Mouse (Mus musculus): ENCODE data around the gene Serinc3.
"Not testable (repeated sequence)": the region's sequence is repeated elsewhere in the genome, so short reads cannot be mapped to it uniquely, and the experiment has no call there.

Serinc3 gene

DNA sequence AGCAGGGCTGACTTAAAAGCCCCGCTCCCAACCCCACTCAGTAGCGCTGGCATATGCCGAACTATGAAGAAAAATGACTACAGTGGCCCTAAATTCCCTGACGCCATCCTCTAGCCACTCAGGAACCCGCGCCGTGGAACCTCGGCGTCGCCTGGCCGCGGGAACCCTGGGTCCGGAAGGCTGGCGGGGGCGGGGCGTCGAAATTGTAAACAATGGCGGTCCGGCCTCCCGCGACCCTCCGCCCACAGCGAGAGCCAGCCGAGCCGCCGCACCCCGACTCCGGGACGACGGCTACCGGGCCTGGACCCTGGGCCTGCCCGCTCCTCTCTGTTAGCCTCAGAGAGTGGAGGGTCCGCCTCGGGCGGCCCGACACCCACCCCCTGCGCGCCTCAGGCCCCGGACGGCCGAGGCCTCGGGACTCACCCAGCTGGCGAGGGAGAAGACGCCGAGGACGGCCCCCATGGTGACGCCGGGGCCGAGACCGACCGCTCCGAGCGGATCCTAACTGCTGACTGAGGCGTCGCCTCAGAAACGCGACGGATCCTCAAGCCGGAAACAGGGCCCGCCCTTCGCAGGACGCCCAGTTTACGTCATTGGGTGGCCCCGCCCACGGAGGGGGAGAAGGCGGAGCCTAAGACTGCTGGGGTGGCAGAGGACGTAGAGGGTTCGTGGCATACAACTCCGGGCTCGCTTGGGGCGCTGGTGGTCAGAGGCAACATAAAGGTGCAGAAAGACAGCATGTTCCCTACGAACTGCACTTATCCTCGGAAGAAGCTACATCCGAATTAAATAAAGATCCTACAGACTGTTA lies at the start of gene Serinc3:
Gene Serinc3, minus strand, starts transcription at position 557 of the 811 bp plus-strand sequence.
- peak; percentile 95 to 98 for DNase-seq (ENCODE audit: low spot score in 2 of 2)

DNA sequence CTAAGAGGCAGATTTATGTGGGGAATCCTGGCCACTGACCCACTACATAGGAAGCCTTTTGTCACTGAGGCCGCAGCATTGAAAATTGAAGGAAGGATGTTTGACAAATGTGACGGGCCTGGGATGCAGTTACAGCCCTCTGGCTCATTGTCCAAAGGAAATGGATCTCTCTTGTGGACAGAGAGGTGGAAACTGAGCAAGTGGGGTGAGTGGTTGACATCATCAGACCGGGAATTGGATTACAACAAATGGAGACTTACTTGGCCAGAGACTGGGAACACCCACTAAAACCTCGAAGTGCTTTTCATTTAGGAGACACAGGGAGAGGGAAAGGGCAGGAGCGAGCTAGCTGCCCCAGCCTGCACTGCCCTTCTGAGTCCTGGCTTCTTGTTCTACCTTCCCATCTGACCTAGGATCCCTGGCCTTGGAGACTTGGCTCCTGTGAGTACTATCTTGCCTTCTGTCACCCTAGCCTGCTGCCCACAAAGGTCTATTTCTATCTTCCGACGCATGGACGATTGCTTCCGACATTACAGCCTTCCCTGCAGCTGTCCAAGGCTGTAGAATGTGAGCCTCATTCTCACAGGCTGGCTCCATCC lies 48.9 kb upstream of the Serinc3 start:
- DNase-seq (ENCODE audit: low spot score in 2 of 2), result no peak

DNA sequence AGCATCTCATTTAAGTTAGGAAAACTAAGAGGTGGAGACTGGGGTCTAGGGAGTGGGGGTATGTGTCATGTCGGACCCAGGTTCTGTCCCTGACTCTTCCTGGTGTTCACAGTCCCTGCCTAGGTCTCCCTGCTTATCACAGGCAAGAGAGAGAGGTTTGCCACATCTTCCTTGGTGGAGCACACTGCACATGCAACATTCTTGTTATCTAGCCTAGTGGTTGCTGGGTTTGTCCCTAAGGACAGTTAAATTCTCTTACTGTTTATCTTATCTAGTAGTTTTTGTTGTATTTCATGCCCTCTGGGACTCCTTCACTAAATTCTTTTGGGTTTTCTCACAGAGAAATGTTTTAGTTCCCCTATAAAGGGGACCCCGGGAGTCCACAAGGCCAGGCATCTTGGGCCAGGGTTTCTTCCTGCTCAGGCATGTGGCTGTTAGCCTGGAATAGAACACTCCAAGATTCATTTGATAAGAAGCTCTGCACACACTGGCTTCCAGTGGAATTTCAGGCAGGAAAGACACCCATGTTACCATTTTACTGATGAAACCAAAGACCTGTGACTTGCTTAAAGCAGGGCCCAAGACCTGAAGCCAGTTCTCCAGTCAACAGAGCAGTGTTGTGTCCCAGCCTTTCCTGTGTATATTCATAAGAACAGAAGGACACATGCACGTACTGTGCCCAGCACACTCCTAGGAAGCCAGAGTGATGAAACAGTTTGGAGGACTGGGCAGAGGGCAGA lies 48.1 kb upstream of the Serinc3 start:
- DNase-seq (ENCODE audit: low spot score in 2 of 2), result no peak

DNA sequence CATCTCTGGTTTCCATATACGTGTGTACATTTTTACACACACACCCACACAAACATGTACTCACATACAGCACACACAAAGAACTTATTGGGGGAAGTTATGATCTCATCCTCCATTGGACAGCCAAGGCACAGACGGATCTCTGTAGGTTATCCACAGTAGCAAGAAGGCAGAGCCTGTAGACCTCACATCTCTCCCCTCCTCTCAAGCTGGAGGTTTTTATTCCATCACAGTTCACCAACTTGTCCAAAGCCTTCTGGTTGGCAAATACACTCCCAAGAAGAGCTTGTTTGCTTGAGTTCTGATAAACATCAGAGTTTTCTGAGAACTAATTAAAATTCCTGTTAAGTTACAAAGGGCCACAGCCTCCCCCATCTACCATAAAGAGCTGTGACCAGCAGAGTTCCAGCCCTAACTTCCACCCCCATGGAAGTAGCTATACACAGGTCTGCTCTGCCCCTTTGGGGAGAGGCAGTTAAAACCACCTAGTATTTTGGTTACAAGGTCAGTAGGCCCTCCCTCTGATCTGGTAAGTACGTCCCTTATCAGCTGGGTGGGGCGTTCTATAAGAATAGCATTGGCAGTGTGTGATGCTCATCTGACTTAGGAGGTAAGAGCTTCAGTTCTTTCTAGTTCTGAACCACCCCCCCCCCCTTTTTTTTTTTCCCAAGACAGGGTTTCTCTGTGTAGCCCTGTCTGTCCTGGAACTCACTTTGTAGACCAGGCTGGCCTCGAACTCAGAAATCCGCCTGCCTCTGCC lies 47.1 kb upstream of the Serinc3 start:
- DNase-seq (ENCODE audit: low spot score in 2 of 2), result no peak

DNA sequence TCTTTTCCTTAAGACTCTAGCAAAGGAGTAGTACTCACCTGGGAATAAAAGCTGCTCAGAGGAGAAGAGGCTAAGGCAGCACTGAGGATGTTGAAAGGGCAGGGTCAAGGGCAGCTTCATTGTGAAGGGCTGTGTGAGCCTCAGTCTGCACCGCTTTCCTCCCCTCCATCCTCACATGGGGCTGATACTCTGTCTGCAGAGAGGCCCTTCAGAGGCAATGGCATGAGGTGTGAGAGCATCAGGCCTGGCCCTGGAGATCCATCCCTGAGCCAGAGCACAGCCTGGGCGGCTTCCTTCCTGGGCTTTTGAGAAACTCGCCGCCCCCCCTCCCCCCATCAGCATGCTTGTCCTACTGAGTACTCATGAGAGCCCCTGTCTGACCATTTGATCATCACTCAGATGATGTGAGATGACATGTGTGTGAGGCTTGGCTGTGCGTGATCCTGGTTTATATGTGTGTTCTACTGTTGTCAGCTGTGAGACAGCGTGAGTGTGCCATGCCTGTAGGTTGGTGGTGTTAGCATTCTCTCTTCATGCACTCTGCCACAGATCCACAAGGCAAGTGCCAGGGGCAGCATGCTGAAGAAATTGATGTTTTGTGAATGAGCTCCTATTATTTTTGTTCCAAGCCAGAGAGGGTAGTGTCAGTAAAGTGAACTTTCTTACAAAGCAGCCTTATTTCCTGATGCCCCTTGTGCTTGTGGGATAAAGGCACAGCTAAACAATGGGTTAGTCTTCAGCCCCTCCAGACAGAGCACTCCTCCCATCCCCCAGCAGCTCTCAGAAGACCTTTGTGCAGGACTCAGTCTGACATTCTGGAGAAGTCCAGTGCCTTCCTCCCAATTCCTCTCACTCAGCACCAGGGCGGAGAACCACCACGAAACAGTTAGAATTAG lies 45.7 kb upstream of the Serinc3 start:
- DNase-seq (ENCODE audit: low spot score in 2 of 2), result no peak

DNA sequence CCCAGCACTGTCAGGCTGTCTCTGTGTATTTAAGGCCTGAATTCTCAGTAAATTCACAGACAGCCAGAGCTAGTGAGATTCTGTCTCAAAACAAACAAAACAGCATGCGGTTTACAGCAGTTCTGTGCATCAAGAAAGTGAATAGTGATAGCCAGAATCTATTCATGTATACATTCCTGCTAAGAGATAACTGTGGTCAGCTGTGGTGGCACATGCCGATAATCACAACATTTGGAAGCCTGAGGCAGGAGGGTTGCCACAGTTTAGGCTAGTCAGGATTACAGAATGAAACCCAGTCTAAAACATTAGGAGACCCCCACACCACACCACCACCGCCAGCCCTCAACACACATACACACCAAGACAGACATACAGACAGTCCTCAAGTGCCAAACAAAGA lies 44.8 kb upstream of the Serinc3 start:
- no peak for DNase-seq (ENCODE audit: low spot score in 2 of 2)

DNA sequence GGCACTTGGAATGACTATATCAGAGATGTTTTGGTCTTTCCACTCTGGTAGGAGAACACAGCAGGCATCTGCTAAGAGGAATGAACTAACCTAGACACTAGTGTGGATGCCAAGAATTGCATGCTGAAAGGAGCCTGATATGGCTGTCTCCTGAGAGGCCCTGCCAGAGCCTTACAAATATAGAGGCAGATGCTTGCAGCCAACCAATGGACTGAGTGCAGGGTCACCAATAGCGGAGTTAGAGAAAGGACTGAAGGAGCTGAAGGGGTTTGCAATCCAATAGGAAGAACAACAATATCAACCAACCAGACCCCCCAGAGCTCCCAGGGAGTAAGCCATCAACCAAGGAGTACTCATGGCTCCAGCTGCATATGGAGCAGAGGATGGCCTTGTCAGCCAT lies 43.4 kb upstream of the Serinc3 start:
- DNase-seq (ENCODE audit: low spot score in 2 of 2), result not testable (repeated sequence)

DNA sequence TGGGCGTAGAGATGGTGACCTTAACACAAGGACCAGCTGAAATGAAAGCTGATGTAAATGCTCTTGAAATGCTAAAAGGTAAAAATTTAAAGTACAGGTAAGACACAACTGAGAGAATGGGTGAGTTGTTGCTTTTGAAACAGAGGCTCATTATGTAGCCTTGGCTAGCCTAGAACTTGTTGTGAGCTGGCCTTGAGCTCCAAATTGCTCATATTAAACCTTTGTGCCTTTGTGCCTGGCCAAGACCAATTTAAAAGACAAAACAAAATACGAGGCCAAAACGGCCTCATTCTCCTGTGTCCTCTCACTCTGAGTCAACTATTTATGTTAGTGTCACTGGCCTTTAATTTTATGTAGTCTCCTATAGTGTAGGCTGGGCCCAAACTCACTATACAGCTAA lies 42.0 kb upstream of the Serinc3 start:
- no peak for DNase-seq (ENCODE audit: low spot score in 2 of 2)

DNA sequence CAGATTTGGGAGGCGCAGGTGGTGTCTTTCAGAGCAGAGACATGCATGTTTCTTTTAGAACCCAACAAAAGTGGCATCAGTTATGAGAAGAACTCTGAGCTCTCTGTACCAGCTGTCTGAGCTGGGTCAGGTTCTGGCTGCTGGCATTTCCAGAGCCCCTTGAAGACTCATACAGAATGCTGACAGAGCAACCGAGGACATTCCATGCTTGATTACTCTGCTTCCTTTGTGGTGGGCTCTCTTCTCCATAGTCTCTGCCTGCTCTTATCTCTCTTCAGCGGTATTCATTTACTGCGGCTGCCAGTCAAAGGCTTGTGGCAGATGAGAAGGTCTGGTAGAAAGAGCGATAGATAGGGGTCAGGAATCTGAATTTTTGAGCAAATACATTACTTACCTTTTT lies 41.3 kb upstream of the Serinc3 start:
- no peak for DNase-seq (ENCODE audit: low spot score in 2 of 2)

DNA sequence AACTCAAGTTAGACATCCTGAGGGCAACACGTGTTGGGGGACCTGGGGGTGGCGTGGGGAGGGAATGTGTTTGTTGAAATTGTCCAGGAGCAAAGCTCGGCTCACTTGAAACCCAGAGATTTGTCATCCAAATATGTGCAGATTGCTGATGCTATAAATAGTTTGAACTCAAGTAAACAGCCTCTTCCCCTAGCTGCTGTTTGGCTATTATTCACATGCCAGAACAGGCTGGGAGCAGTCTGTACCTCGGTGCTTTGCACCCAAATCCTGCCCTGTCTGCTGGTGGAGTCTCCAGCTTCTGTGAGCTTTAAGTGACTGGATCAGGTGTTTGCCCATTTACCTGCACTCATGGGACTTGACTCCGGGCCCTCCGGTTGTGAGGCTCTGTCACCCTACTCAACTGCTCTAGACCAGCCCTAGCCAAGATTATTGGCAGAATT lies 40.9 kb upstream of the Serinc3 start:
- DNase-seq (ENCODE audit: low spot score in 2 of 2), result peak in 1 of 2 experiments; percentile 34

DNA sequence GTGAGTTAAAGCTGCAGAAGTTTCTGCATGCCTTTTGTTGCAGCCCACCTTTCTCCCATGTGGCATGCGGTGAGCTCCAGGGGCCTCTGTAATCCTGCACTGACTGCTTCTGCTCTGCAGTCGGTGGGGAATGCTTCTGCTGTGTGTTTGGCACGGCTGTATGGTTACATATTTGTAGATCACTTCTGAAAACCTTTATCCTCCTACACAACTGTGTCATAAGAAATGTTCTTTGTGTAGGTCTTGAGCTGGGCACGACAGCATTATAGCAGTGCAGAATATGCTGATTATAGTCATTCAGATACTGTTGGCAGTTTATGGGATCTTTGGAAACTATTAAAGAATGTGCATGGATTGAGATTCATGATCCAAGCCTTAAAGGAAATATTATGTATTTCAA lies 40.4 kb upstream of the Serinc3 start:
- no peak for DNase-seq (ENCODE audit: low spot score in 2 of 2)

DNA sequence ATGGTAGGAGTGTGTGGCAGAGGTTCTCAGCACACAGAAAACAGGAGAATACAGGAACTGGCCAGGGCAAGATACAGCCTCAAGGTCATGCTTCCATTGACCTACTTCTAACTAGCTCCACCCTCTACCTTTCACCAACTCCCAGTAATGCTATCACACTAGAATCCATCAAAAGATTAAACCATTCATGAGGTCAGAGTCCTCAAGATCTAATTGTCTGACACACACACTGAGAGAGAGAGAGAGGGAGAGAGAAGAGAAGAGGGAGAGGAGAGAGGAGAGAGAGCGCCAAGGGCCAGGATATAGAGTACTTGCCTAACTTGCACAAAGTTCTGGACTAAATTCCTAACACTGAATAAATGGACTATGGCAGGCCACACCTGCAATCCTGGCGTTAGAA lies 37.4 kb upstream of the Serinc3 start:
- DNase-seq (ENCODE audit: low spot score in 2 of 2), result no peak

DNA sequence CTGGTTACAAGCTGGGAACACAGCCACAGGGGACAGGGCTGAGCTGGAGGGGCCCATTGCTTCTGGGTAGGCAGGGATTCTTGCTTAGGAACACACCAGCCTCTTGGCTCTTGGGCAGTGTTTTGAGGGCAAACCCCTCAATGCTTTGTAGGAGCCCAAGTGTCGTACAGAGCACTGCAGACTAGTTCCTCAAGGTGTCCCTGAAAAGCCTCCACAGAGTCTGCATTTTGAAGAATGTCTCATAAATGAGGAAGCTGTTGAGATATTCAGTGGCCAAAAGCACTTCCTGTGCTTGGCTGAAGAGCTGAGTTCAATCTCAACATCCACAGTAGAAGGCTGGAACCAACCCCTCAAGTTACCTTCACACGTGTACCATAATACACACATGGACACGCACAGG lies 31.8 kb upstream of the Serinc3 start:
- no peak for DNase-seq (ENCODE audit: low spot score in 2 of 2)

DNA sequence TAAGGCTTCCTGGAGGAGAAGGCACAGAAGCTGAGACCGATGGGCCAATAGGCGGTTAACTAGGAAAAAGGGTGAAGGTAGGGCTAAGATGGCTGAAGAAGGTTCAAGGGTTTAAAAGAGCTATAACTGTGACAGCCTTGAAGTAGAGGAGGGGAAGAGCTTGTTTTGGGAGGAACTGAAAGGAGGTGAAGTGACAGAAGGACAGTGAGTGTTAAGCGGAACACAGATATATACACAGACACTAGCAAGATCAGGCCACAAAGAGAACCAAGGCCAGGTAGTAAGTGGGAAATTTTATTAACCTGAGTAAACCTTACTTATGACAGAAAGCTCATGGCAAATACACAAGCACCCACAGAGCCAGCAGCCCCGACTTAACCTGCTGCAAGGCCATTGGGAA lies 31.4 kb upstream of the Serinc3 start:
- DNase-seq (ENCODE audit: low spot score in 2 of 2), result no peak

DNA sequence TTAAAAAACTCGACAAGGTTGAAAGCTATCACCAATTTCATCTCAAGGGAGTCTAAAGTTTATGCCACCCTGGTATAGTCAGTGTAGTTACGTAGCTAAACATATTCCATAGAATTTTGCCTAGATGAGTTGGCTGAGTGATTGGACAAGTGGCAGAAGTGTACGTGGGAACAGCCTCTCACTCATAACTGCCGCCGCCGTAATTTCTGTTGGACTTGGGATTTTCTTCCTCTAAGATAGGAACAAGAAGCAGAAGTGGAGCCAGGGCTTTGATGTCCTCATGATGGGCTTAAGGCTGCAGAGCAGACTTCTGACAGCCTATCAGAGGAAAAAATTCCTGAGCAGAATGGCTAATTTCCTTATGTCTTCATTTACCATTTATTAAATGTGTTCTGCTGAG lies 30.7 kb upstream of the Serinc3 start:
- no peak for DNase-seq (ENCODE audit: low spot score in 2 of 2)

DNA sequence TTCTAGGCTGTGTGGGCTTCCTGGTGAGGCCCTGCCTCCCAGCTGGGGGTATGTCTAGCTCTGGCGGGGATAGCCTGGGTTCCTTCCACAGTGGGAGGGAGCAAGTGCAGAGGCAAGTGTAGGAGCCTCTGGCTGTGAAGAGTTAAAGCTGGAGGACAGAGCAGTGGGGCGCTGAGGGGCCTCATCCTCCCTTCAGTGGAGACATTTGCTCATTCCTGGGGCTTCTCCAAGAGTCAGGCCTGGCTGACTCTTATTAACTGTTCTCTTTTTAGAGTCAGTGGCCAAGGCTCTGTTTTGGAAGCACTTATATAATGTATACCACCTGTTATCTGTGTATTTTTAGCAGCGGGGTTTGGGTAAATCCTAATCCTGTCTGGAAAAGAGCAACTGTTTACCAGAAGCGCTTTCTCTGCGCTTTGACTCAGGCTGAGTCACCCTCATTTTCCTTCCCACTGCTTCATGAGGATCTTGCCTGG lies 30.3 kb upstream of the Serinc3 start:
- no peak for DNase-seq (ENCODE audit: low spot score in 2 of 2)

DNA sequence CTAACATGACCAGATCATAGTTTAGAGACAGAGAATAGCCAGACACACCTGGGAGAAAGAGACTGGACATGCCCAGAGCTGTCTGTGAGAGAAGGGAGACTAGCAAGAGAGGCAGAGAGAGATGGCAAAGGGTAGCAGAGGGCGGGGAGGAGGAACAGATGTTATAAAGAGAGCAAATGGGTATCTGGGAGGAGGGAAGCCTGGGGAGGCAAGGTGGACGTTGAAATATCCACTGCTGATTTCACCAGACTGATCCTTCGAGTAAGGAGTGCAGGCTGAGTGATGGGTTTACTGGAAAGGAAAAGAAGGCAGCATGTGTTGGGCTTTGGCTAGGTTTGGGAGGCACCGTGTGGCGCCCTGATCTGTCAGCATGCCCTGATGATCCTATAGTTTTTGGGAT lies 29.5 kb upstream of the Serinc3 start:
- no peak for DNase-seq (ENCODE audit: low spot score in 2 of 2)

DNA sequence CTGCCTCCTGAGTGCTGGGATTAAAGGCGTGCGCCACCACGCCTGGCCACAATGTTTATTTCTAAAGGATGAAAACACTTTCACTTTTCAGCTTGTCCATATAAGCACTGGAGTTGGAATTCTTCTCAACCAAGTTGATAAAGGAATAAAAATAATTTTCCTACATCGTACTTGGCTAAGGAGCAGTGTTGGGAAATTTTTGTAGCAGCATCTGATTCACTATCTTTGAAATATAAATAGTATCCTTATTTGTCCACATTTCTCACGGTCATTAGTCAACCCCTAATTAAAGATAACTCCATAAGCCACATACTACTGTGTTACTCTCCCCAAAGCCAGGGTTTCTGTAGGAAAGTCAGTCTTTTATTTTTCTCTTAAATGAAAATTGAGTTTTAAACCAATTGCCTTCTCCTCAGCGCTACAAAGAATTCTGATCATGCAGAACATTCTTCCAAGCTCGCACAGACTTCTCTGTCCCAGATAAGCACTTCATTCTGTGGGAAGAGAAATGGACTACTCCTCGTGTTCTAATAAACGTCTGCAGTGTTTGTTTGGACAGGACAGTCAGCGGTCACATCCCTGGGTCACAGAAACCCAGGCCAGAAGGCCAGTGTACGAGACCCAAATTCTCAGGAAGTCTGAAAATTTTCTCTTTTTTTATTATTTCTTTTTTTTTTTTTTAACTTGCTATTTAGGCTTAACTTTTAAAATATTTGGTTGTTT lies 26.1 kb upstream of the Serinc3 start:
- no peak for DNase-seq (ENCODE audit: low spot score in 2 of 2)

DNA sequence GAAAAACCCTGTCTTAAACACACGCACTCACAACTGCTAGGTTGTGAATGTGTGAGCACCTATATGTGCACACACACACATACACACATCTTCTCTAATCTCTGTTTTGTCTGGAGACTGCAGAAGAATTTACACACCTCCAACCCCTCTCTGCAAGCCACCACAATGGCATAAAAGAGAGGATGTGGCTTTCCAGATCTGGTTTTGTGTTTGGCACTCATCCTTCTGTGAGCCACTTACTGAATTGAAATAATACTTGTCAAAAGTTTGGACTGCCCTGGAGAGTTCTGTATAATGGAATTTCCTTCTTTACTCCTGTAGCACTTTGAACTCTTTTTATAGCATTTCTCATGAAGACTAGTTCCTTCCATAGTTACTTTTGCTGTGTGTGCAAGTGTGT lies 22.1 kb upstream of the Serinc3 start:
- DNase-seq (ENCODE audit: low spot score in 2 of 2), result no peak

DNA sequence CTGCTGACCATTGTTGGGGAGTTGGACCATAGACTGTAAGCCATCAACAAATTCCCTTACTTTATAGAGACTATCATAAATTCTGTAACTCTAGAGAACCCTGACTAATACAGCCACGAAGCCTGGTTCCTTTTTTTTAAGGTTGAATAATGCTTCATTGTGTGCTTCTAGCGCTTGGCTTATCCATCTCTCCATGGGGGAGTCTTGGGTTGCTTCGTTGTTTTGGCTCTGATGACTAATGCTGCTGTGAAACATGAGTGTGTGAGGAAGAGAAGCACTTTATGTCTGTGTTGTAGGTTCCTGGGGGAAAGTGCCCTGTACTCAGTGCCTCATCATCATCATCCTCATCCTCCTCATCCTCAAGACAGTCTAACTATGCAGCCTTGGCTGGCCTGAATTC lies 19.0 kb upstream of the Serinc3 start:
- no peak for DNase-seq (ENCODE audit: low spot score in 2 of 2)
